Mouse (Mus musculus) heart, adult 8-10 months (tissue): ENCODE results near the gene Cfap58. TPM values are rescaled to one million over a fixed set of nuclear protein-coding genes. Genes with fewer than 3 reads are reported as not detected.

Experiments
- DNase-seq: peaks from one replicate; pipeline ENCODE4 v3.0.0; 2022; ENCODE audit warnings: low spot score
- total RNA-seq, 4 experiments: library from RNA; stranded (reverse); gene quantifications; 2 replicates each; pipeline ENCODE4 v1.2.4; 2022

Cfap58 gene
- total RNA-seq, 4 experiments from 2014 or later: 1.2 to 2.9 (median 1.9) TPM

DNA sequence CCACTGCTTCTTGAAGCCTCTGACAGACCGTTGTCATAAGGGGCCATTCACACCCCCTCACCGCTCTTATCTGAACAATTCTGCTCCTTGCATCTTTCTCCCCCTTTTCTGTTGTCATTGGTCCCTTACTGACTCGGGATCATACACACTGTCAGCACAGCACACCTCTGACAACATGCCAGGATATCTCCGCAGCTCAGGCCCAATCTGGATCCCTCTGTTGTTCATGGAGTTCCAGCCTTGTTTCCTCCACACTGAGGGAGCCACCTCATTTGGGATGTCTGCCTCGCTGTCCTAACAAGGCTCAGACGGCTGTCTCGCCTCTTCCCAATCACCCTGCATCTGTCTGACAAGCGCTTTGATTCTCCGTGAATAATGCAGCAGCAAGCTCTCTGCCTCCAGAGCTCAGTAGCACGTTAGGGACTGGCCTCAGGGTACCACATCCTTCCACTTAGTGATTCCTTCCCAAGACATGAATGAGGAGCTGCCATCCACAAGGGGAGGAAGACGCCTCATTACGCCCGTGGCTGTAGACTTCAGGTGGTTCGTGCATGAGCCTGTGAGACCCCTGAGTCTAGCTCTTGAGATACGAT, 40.7 kb downstream of the Cfap58 start:
- no peak for DNase-seq

DNA sequence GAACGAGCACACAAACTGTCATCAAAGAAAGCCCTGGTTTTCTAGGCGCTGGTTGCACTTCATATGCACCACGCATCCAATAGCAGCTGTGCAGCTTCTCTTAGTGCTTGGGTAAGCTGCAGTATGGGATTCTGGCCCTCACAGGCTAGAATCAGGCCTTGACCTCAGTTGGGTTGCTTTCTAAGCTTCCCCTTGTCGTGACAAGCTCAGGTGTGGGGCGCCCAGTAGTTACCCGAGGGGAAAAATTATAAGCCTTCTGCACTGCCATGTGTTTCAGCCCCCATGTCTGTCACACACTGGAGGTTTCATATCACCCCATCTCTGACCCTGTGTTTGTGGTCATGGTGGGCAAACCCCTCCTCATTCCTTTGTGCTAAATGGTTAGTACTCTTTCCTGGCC, 42.0 kb downstream of the Cfap58 start:
- DNase-seq: no peak

DNA sequence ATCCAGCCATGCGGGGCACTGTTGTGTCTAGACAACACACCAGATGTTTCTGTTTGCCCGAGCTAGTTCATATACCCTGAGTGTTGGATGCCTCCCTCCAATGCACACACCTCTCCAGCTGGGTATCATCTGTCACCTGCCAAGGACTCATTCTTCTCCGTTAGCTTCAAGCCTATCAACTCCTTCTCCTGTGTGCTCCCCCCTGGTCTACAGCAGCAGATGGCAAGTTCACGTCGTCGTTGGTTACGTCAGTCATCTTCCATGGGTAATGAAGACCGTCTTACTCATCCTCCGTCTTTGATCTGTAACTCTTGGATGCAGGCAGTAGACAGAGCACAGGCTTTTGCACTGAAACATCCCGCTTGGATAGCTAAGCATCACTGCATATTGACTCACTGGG, 42.8 kb downstream of the Cfap58 start:
- no peak for DNase-seq

GRCm38 (mm10) chr19:47985606-47986213, 48.2 kb downstream of the Cfap58 start:
- DNase-seq: no peak

DNA sequence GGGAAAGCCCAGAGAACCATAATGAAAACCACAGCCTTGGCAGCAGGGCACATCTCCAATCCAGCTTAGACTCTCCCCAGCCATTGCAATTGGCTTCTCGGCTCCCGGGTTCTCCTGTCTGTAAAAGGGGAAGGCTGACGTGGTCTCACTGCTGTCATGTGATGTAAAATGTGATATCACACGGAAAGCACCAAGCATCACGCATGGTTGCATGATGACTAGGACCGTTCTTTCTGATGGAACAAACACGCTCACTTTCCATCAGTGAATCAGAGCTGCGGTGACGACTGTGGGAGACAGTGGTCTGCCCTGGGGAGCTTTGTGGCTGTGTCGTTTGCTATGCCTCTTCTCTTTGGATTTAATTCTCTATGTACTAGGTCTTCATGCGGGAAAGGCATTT, 50.5 kb downstream of the Cfap58 start:
- DNase-seq: no peak

DNA sequence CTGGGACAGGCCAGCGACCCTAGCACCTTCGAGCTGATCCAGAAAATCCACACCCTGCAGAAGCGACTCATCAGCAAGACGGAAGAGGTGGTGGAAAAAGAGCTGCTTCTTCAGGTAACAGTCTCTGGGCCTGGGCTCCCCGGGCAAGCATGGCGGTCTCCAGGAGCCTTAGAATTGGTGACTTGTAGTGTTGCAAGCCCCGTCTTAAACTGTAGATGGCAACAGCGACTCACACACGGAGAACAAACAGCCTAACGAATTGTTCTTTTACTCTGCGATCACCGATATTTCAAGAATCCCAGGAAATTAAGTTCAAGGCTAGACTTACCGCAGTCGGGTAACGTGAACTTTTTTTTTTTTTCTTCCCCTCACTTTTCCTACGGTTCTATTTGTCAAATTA, 51.0 kb downstream of the Cfap58 start:
- no peak for DNase-seq

DNA sequence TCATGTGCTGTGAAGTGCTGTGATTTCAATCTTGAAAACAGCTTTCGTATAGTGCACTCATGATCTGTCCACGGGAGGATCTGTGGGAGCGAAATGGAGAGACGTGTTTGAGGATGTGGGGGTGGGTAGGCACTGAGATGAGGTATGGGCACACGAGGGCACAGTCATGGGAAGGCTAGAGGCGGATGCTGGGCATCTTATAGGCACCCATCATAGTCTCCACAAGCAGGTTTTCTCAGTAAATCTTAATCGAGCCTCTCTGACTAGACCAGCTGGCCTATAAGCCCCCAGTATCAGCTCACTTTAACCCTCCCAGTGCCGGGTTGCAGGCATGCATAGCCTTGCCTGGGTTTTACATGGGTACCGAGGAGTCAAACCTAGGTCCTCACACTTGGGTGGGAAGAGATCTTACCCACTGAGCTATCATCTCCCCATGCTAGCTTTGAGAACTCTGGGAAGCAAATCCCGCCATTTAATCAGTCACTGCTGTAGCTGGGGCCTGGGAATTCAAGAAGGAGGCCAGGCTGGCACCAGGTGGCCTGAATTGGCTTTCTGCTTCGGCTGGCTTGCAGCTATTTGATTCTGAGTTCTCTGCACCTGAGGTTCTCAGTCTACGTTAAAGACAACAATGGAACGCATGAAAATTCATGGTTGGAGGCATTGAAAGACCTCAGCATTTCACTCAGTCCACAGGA, 51.6 kb downstream of the Cfap58 start:
- DNase-seq: no peak

- DNase-seq: no peak
These were observed 52.1 kb downstream of the Cfap58 start for GRCm38 (mm10) chr19:47989575-47989891.

GRCm38 (mm10) chr19:48001240-48001639, 63.8 kb downstream of the Cfap58 start:
- no peak for DNase-seq

- no peak for DNase-seq
These were observed 64.3 kb downstream of the Cfap58 start for GRCm38 (mm10) chr19:48001774-48002173.

- no peak for DNase-seq
These were observed 71.4 kb downstream of the Cfap58 start for GRCm38 (mm10) chr19:48008771-48009413.

DNA sequence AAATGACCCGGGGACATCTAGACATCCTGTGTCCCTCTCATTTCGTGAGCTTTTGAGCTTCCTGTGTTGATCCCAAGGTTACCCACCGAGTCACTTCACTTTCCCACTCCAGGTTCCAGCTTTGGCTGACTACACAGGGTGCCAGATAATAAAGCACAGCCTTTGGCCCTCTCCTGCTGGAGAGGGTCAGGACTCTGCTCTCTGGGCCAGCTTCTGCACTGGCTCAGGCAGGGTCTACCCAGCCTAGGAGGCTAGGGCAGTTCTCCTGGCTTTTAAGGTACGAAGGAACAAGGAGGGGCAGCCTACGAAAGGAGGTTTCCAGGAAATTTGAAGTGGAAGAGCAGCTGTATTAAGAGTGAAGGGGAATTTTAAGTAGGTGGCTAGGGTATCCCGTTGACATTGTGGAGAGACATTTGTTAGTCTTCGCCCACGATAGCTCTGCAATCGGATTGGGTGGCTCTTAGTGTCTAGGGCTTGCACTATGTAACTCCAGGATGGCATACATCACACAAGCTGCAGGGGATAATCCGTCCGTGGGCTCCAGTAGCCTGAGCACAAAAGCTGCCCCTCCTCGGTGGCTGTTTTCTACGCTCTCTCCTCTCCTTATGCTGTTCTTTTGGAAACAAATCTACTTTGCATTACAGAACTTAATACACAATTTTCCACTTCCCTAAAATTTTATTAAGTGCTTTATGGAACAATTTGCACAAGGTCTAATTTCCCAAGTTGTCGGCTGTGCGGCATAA, 72.3 kb downstream of the Cfap58 start:
- DNase-seq: no peak

- DNase-seq: no peak
These were observed 82.6 kb downstream of the Cfap58 start for GRCm38 (mm10) chr19:48020103-48020502.

DNA sequence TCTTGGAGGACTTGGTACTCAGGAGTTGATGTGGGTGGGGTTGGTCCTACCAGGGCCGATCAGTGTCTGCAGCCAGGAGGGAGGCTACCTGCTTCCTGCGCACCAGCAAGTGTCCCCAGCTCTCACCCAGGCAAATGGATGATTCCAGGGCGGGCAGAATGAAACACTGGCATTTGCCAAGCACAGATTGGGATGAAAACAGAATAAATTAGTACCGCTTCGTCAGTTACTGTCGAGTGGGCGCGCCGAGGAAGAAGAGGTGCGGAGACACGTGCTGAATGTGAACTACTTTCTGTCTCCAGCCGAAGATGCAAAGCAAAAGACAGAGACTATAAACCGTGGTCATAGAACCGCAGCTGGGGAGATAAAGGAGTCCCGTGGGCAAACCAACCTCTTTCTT, 84.0 kb downstream of the Cfap58 start:
- DNase-seq: no peak

GRCm38 (mm10) chr19:48022763-48023162, 85.3 kb downstream of the Cfap58 start:
- DNase-seq: no peak

GRCm38 (mm10) chr19:48023726-48024125, 86.3 kb downstream of the Cfap58 start:
- DNase-seq: no peak

GRCm38 (mm10) chr19:48025366-48025765, 87.9 kb downstream of the Cfap58 start:
- DNase-seq: no peak

DNA sequence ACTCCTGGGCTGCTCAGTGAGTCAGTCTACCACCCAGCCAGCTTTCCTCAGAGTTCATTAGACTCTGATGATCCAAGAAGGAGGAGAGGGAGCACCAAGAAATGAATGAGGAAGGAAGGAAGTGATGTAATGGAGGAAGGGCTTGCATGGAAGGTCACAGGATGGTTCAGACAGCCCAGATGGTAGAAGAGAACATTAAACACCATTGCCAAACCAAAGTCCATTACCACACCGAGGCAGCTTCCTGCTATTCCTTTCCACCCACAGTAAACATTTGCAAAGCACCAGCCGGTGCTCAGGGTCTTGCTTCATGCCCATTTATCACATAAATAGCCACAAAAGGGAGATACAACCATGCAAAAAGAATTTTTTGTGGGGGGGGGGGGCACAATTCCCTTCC, 89.4 kb downstream of the Cfap58 start:
- DNase-seq: no peak

- no peak for DNase-seq
These were observed 102.1 kb downstream of the Cfap58 start for GRCm38 (mm10) chr19:48039554-48039953.

DNA sequence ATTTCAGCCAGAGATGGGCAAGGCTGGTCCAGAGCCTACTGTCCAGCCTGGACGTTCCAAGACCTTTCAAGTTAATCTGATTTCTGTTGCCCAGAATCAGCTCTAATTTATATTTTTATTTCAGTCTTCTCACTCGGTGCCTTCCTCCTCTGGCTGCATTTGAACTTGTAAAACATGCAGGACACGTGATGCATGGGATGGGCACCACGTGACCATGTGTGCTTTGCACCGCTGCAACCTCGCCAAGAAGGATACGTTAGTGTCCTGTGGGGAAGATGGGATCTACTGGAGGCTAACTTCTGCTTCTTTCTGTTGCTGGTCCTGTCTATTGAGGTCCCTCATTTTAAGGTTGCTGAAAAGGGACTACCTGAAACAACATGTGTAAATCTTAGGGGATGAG, 109.8 kb downstream of the Cfap58 start:
- DNase-seq: no peak

GRCm38 (mm10) chr19:48049361-48049760, 111.9 kb downstream of the Cfap58 start:
- DNase-seq: peak; percentile 13

GRCm38 (mm10) chr19:48063289-48063688, 125.8 kb downstream of the Cfap58 start:
- no peak for DNase-seq
